8 mouse cellular contexts compared by ENCODE assay signal in genomic region chr16:32419517-32420483, GRCm38 (mm10). TPM values are rescaled to one million over a fixed set of nuclear protein-coding genes. Genes with fewer than 3 reads are reported as not detected.
DNase-seq lines count a peak whose midpoint lies in the region; ATAC-seq lines count a peak whose summit lies in the region.

Gene Tctex1d2 (plus strand): TSS chr16:32419702.

- peak within 1 kb of the TSS; percentile 66 for H3K4me3 ChIP-seq in hindbrain, embryonic 15.5 days

- H3K4me2 ChIP-seq in hindbrain, embryonic 15.5 days = peak within 1 kb of the TSS; percentile 66

- under 1% methylated on average over 45 of the region's 45 CpGs for WGBS in hindbrain, embryonic 15.5 days

- H3K9me3 ChIP-seq in hindbrain, embryonic 15.5 days = no peaks in the 10 kb centered on the region

- H3K9ac ChIP-seq in hindbrain, embryonic 15.5 days = peak within 1 kb of the TSS; percentile 73

- H3K27ac ChIP-seq in hindbrain, embryonic 15.5 days (replicated peaks) = peak within 1 kb of the TSS; percentile 93

- no peaks in the 10 kb centered on the region for H3K36me3 ChIP-seq in hindbrain, embryonic 15.5 days

- H3K27me3 ChIP-seq in hindbrain, embryonic 15.5 days = no peaks in the 10 kb centered on the region

- peak; percentile 96 for ATAC-seq in hindbrain, embryonic 15.5 days (ENCODE audit: low FRiP score, low read depth)

- peaks cover 12% of the 10 kb centered on the region for H3K4me1 ChIP-seq in hindbrain, embryonic 15.5 days (replicated peaks)

- DNase-seq in T-cell, adult 2 months (ENCODE audit: low spot score) = peak; percentile 90
- peak; percentile 94 for DNase-seq in cerebellum, postnatal 36 days
- DNase-seq in frontal cortex, postnatal 36 days (ENCODE audit: low spot score in 2 of 2) = peak; percentile 93 to 94
- DNase-seq in left cerebral cortex, adult 11 months (ENCODE audit: low spot score) = peak; percentile 90
- DNase-seq in lung, postnatal 4 days = peak; percentile 97 to 98
- peak; percentile 89 for DNase-seq in retina, postnatal 7 days (ENCODE audit: low read depth, low spot score)
- DNase-seq in urinary bladder, adult 2 months (ENCODE audit: low spot score) = peak; percentile 79

RNA-seq across cellular contexts. Expression of gene Tctex1d2, which starts in this region (rescaled TPM):
- 34.5 and 39.0 TPM in 2 replicates for polyA plus RNA-seq in hindbrain, embryonic 15.5 days (2015; fragmentation: Nextera tagmentation; extraction: Ambion mirVana)
- 23.9 and 30.5 TPM in 2 replicates for polyA plus RNA-seq in urinary bladder, adult 2 months (2012; rRNA removed)

Comparison
In these comparisons a context has a peak if more than half of its experiments do, and no peak if none do; other contexts are left out.
1. Peak in every context shown above with its lines: DNase-seq, ATAC-seq, H3K4me3 ChIP-seq and H3K27ac ChIP-seq.